Mouse (Mus musculus) embryonic facial prominence, embryonic 12.5 days (tissue): ENCODE measurements around the gene Abcc5. TPM values are rescaled to one million over a fixed set of nuclear protein-coding genes. Genes with fewer than 3 reads are reported as not detected.

ENCODE experiments used
- ATAC-seq: fragments of 200-750 bp; cut with Nextera tagmentation; 2 replicates; pipeline ENCODE4 v1.8.0; 2017; ENCODE audit not compliant: insufficient number of reproducible peaks, insufficient read depth, low FRiP score, low TSS enrichment
- H3K27ac ChIP-seq: fragments of 300-500 bp; sonication (generic); 2 replicates; pipeline ENCODE4 v1.5.1; 2016; ENCODE audit warnings: mild to moderate bottlenecking
- H3K27me3 ChIP-seq: fragments of 300-500 bp; sonication (generic); 2 replicates; pipeline ENCODE4 v1.6.1; 2016; ENCODE audit warnings: mild to moderate bottlenecking, moderate library complexity
- H3K36me3 ChIP-seq: fragments of 300-500 bp; sonication (generic); 2 replicates; pipeline ENCODE4 v1.6.1; 2016; ENCODE audit warnings: mild to moderate bottlenecking
- H3K4me1 ChIP-seq: fragments of 300-500 bp; sonication (generic); 2 replicates; pipeline ENCODE4 v1.6.1; 2016
- H3K4me2 ChIP-seq: fragments of 300-500 bp; sonication (generic); replicated peaks from 2 replicates; pipeline ENCODE4 v1.6.1; 2016; ENCODE audit warnings: mild to moderate bottlenecking, moderate library complexity
- H3K4me3 ChIP-seq: fragments of 300-500 bp; sonication (generic); 2 replicates; pipeline ENCODE4 v1.5.1; 2016; ENCODE audit warnings: mild to moderate bottlenecking
- H3K9ac ChIP-seq: fragments of 300-500 bp; sonication (generic); 2 replicates; pipeline ENCODE4 v1.6.1; 2016; ENCODE audit warnings: mild to moderate bottlenecking, moderate library complexity
- H3K9me3 ChIP-seq: fragments of 300-500 bp; sonication (generic); 2 replicates; pipeline ENCODE4 v1.6.1; 2016; ENCODE audit warnings: mild to moderate bottlenecking, moderate library complexity
- WGBS: fragments of 180-500 bp; shearing (Covaris S2); methylation state at CpG from one replicate; pipeline ENCODE4 v1.1.7; 2016; 5-methylcytosine and 5-hydroxymethylcytosine counted together
- polyA plus RNA-seq: library from polyadenylated mRNA; unstranded; fragments of >200 nt; fragmentation: Nextera tagmentation; extraction: Ambion mirVana; gene quantifications from 2 replicates; pipeline ENCODE4 v1.2.1, GENCODE M21; 2016

Gene Abcc5
- polyA plus RNA-seq, 1 experiment from 2014 or later, result 99.6 TPM

DNA sequence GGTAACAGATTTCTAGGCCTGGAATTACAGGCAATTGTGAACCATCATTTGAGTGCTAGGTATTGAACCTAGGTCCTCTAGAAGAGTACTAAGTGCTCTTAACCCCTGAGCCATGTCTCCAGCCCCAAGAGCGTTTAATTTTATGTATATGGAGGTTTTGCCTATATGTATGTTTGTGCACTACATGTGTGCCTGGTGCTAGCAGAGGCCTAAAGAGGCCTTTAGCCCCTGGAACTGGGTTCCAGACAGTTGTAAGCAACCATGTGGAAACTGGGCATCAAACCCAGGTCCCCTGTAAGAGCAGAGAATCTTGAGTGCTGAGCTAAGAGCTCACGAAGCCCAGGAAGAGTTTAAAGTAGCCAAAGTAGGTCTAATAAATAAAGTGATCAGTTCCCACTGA, 126.1 kb downstream of the Abcc5 start:
- Histone ChIP-seq H3K36me3 (peaks cover 19% of the 10 kb centered on the region), H3K27ac (no peak overlapping the region), H3K4me1 (peaks cover 16% of the 10 kb centered on the region), H3K27me3 (no peaks in the 10 kb centered on the region), H3K4me2 (0 out of 2 replicates have a peak overlapping the region, but pooled peaks have one; percentile 13), H3K4me3 (no peak overlapping the region), H3K9ac (no peak overlapping the region), H3K9me3 (no peaks in the 10 kb centered on the region)
- ATAC-seq, result no peak
- 90% methylated on average over 2 of the region's 2 CpGs for WGBS

Other genes with a start within 250 kb of the Abcc5 start
- gene Map6d1, start 185.0 kb downstream of the Abcc5 start, polyA plus RNA-seq, result 0.92 and 1.2 TPM in 2 replicates
- 89.8 and 95.2 TPM in 2 replicates for gene Parl, start 124.0 kb downstream of the Abcc5 start, polyA plus RNA-seq
- gene Cyp2ab1, start 101.0 kb downstream of the Abcc5 start, polyA plus RNA-seq, result not detected in 2 replicates
- gene Eif2b5, start 72.4 kb upstream of the Abcc5 start, polyA plus RNA-seq, result 135 and 137 TPM in 2 replicates
- 33.1 and 33.2 TPM in 2 replicates for gene Dvl3, start 90.6 kb upstream of the Abcc5 start, polyA plus RNA-seq
- 657 and 677 TPM in 2 replicates for gene Ap2m1, start 109.1 kb upstream of the Abcc5 start, polyA plus RNA-seq
- gene Abcf3, start 122.2 kb upstream of the Abcc5 start, polyA plus RNA-seq, result 72.4 and 79.1 TPM in 2 replicates
- gene Vwa5b2, start 163.1 kb upstream of the Abcc5 start, polyA plus RNA-seq, result 3.7 TPM in 2 replicates
- 30.5 and 31.4 TPM in 2 replicates for gene Eef1akmt4, start 185.2 kb upstream of the Abcc5 start, polyA plus RNA-seq
- gene Gm49333, start 185.2 kb upstream of the Abcc5 start, polyA plus RNA-seq, result not detected in 2 replicates
- gene Alg3, start 185.3 kb upstream of the Abcc5 start, polyA plus RNA-seq, result 36.9 and 39.9 TPM in 2 replicates
- gene Camk2n2, start 194.9 kb upstream of the Abcc5 start, polyA plus RNA-seq, result 2.1 and 2.4 TPM in 2 replicates
- gene Ece2, start 203.4 kb upstream of the Abcc5 start, polyA plus RNA-seq, result 7.5 and 7.7 TPM in 2 replicates
- 396 and 401 TPM in 2 replicates for gene Psmd2, start 225.3 kb upstream of the Abcc5 start, polyA plus RNA-seq
- gene Eif4g1, start 241.9 kb upstream of the Abcc5 start, polyA plus RNA-seq, result 213 and 218 TPM in 2 replicates